Mouse (Mus musculus): Measurements from ENCODE around the gene E2f4. TPM values are rescaled to one million over a fixed set of nuclear protein-coding genes. Genes with fewer than 3 reads are reported as not detected.
A peak's percentile ranks its signal among the peaks of the same experiment; 100 is the strongest.

The E2f4 gene
- 34.3 and 55.3 TPM in 2 replicates for total RNA-seq (2017)

DNA sequence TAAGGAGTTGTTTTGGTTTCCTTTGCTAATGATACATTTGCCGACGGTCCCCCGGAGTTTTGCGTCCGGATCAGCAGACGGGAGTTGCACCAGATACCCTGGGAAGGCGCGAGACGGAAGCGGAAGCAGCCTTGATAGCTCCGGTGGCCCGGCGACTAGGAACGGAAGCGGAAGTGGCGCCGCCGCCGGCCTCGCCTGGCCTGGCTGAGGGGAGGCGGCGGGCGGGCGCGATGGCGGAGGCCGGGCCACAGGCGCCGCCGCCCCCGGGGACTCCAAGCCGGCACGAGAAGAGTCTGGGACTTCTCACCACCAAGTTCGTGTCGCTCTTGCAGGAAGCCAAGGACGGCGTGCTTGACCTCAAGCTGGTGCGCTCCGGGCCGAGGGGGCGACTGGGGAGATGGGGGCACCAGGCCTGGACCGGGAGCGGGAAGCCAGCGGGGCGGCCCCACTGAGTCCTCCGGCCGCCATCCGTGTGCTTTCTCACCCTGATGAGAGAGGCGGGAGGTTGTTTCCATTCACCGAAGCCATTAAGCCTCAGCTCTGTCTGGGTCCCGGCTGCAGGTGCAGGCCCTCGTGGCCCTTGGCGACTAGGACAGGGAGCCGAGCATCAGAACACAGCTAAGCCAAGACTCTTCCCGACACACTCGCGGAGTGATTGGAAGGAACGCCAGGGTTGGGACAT, at the start of gene E2f4:
E2f4 (plus strand) TSS at position 153 of the 682 bp plus-strand sequence.
- ATAC-seq (replicated peaks in 1 of 2; ENCODE audit: insufficient read depth in 1 of 2, low FRiP score in 2 of 2, low TSS enrichment in 1 of 2, low read depth in 1 of 2, poor library complexity in 2 of 2, severe bottlenecking in 2 of 2), result peak; percentile 83 to 92

- no peak for ATAC-seq (replicated peaks in 1 of 2; ENCODE audit: insufficient read depth in 1 of 2, low FRiP score in 2 of 2, low TSS enrichment in 1 of 2, low read depth in 1 of 2, poor library complexity in 2 of 2, severe bottlenecking in 2 of 2)
Observed at GRCm38 (mm10) chr8:105251954-105252353, 45.5 kb upstream of the E2f4 start.

- no peak for ATAC-seq (replicated peaks in 1 of 2; ENCODE audit: insufficient read depth in 1 of 2, low FRiP score in 2 of 2, low TSS enrichment in 1 of 2, low read depth in 1 of 2, poor library complexity in 2 of 2, severe bottlenecking in 2 of 2)
Observed at GRCm38 (mm10) chr8:105252680-105253537, 44.6 kb upstream of the E2f4 start.

DNA sequence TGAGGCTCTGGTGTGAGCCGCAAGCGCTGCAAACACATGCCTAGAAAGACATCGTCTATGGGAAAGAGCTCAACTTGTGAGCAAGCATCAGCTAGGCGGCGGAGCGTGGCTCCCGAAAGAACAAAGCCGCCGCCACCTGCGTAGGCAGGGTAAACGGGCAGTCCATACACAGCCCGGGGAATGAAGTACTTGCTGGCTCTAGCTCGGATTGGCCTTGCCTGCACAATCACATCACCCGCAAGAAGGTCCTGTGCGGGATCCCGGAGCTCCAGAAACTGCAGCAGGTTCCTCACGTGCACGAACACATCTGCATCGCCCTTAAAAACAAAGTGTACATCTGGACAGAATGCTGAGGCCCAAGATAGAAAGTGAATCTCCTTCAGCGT, 43.7 kb upstream of the E2f4 start:
- ATAC-seq (replicated peaks in 1 of 2; ENCODE audit: insufficient read depth in 1 of 2, low FRiP score in 2 of 2, low TSS enrichment in 1 of 2, low read depth in 1 of 2, poor library complexity in 2 of 2, severe bottlenecking in 2 of 2), result no peak

- peak; percentile 81 to 88 for ATAC-seq (replicated peaks in 1 of 2; ENCODE audit: insufficient read depth in 1 of 2, low FRiP score in 2 of 2, low TSS enrichment in 1 of 2, low read depth in 1 of 2, poor library complexity in 2 of 2, severe bottlenecking in 2 of 2)
Observed at GRCm38 (mm10) chr8:105254152-105254965, 43.1 kb upstream of the E2f4 start.

DNA sequence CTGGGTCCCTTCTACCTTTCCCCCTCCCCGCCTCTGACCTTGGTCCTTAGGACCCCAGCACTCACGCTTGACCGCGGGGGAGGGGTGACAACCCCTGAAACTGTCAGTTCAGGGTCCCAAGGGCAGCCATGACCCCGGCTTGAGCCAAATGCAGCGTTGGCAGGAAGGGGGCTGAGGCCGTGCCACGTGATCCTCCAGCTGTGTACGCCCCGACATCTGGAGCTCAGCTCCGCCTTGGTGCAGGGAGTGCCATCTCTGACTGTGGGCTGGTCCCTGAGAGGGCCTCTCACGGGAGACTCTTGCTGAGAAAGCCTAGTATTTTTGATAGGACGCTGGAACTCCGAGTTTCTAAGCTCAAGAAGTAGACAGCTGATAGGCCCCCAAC, 42.5 kb upstream of the E2f4 start, which contains the start of gene B3gnt9:
B3gnt9 (minus strand) TSS at position 188 of the 385 bp plus-strand sequence.
- peak; percentile 18 to 29; a peak in 1 of 4 replicates for ATAC-seq (replicated peaks in 1 of 2; ENCODE audit: insufficient read depth in 1 of 2, low FRiP score in 2 of 2, low TSS enrichment in 1 of 2, low read depth in 1 of 2, poor library complexity in 2 of 2, severe bottlenecking in 2 of 2)

DNA sequence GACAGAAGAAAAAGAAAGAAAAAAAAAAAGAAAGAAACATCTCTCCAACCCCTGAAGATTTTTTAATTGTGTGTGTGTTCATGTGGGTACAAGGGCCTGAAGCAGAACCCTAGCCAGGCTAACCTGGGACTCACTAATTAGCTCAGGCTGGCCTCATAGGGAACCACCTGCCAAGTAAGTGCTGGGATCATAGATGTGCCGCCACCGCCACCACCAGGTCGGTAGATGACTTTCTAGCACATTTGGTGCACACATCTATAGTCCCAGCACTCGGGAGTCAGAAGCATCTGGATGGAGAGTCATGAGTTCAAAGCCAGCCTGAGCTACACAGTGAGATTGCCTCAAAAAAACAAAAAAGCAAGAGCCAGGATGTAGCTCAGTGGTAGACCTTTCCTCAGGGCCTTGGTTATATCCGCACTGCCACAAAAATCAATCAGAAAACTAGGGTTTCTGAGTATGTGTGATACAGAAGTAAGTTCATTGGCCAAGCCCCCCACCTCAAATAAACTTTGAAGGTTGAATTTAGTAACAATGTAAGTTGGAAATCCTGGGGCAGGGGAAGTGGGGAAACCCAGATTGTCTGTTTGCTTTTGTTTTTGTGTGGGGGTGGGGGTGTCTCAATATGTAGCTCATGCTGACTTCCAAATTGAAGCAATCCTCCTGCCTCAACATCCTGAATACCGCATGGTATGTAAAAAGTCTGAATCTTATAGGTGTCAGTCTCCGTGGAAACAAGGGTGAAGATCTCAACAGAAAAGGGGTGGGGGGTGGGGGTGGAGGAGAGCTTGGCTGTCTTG, 39.9 kb upstream of the E2f4 start:
- no peak for ATAC-seq (replicated peaks in 1 of 2; ENCODE audit: insufficient read depth in 1 of 2, low FRiP score in 2 of 2, low TSS enrichment in 1 of 2, low read depth in 1 of 2, poor library complexity in 2 of 2, severe bottlenecking in 2 of 2)

GRCm38 (mm10) chr8:105258911-105259720, 38.3 kb upstream of the E2f4 start:
- peak in 1 of 2 experiments; percentile 2; a peak in 2 of 4 replicates for ATAC-seq (replicated peaks in 1 of 2; ENCODE audit: insufficient read depth in 1 of 2, low FRiP score in 2 of 2, low TSS enrichment in 1 of 2, low read depth in 1 of 2, poor library complexity in 2 of 2, severe bottlenecking in 2 of 2)

GRCm38 (mm10) chr8:105259721-105260320, 37.6 kb upstream of the E2f4 start:
- ATAC-seq (replicated peaks in 1 of 2; ENCODE audit: insufficient read depth in 1 of 2, low FRiP score in 2 of 2, low TSS enrichment in 1 of 2, low read depth in 1 of 2, poor library complexity in 2 of 2, severe bottlenecking in 2 of 2), result peak; percentile 58 to 60

DNA sequence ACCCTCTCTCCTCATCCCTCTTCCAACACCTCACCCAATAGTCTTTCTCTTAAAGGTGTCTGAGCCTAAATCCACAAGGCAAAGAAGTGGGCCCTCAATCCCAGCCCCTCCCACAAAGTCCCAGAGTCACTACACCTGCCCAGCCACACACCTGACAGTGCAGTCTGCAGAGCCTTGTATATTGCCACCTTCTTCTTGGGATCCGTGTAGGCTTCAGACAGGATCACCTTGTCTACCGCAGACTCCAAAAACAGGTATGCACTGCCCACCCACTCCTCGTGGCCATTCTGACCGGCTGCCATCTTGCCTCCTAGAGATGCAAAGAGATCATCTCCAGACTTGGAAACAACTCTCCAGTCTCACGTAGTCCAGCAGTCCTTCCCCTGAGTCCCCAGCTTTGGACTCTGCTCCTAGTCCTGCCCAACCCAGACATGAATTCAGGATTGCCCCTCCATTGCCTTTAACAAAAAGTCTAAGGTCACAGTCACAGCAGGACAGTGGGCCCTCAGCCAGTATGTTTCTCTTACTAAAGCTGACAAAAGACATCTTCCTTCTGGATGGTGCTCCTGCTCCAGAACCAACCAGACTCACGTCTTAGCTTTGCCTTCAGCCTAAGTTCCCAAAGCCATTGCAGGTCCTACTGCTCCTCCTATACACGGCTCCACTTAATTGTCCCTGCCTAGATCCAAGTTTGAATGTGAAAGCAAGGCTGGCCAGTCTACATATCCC, 36.9 kb upstream of the E2f4 start:
- no peak for ATAC-seq (replicated peaks in 1 of 2; ENCODE audit: insufficient read depth in 1 of 2, low FRiP score in 2 of 2, low TSS enrichment in 1 of 2, low read depth in 1 of 2, poor library complexity in 2 of 2, severe bottlenecking in 2 of 2)

- no peak for ATAC-seq (replicated peaks in 1 of 2; ENCODE audit: insufficient read depth in 1 of 2, low FRiP score in 2 of 2, low TSS enrichment in 1 of 2, low read depth in 1 of 2, poor library complexity in 2 of 2, severe bottlenecking in 2 of 2)
Observed at GRCm38 (mm10) chr8:105261326-105261980, 36.0 kb upstream of the E2f4 start.

DNA sequence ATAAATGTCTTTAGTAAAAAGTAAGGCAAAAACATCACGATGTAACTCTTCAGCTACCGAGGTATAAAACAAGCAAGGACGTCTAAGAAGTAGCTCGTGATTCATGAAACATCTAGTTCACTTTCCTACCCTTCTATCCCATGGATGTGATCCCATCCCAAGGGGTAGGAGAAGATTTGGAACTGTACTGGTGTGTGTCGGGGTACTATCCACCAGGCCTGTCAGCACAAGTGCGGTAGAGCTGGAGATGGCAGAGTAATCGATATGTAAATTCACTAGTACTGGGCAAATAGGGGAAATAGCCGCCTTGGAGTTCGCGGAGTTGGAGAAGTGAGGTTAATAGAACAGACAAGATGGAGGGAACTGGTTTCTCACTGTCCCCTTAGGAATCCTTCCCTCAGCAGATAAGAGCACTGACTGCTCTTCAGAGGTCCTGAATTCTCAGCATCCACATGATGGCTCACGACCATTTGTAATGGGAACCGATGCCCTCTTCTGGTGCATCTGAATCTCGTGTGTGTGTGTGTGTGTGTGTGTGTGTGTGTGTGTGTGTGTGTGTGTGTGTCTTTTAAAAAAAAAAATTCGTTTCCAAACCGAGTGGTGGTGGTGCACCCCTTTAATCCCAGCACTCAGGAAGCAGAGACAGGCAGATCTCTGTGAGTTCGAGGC, 34.1 kb upstream of the E2f4 start:
- no peak for ATAC-seq (replicated peaks in 1 of 2; ENCODE audit: insufficient read depth in 1 of 2, low FRiP score in 2 of 2, low TSS enrichment in 1 of 2, low read depth in 1 of 2, poor library complexity in 2 of 2, severe bottlenecking in 2 of 2)

- peak; percentile 51 to 73 for ATAC-seq (replicated peaks in 1 of 2; ENCODE audit: insufficient read depth in 1 of 2, low FRiP score in 2 of 2, low TSS enrichment in 1 of 2, low read depth in 1 of 2, poor library complexity in 2 of 2, severe bottlenecking in 2 of 2)
Observed at GRCm38 (mm10) chr8:105264024-105264982, 33.2 kb upstream of the E2f4 start, which contains the start of the genes Tradd and Fbxl8. TSS of gene Tradd (minus strand) at chr8:105264609. TSS of gene Fbxl8 (plus strand) at chr8:105264648.
